Mouse (Mus musculus): ENCODE results near the gene Lrrc34. TPM values are rescaled to one million over a fixed set of nuclear protein-coding genes. Genes with fewer than 3 reads are reported as not detected.

The Lrrc34 gene
- total and polyA plus RNA-seq, 3 experiments, result not detected

DNA sequence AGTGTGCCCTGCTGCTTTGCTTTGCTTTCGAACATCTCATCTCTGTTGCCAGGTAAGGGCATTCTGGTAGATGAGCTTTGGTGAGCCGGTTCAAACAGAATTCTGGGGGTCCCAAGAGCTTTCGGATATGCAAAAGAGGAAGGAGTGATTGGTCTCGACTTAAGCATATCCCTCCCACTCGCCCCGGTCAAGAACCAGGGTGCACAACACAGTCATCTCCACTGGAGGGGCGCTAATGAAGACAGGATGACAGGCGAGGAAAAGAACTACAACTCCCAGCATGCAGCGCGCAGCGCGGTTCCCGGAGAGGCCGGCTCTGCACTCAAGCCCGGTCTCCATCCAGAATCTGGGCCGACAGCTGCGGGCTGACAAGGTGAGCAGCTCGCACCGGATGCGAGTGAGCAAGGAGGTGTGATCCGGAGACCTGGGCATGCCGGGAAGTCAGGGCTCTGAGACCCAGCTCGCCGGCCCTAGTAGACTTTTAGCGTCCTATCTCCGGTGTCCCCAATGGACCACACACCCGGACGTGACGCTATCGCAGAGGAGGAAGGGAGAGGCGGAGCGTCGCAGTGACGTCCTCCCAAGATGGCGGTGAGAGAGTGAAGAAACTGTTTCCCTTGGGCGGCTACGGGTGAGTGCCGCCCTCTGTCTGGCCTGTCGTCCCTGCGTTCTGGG lies 45.5 kb downstream of the Lrrc34 start, which contains the start of gene Mynn (continued):
- TF ChIP-seq E2F4 (IDR thresholded peaks at IDR 0.05; ENCODE audit: insufficient replicate concordance, low read depth, low read length) (peak; percentile 56; the same call in 1 of the 2 replicates), NRF1 (IDR thresholded peaks at IDR 0.05; ENCODE audit: low read depth, low read length) (0 out of 2 replicates have a peak, but pooled peaks have one; percentile 35), EP300 (IDR thresholded peaks at IDR 0.05; ENCODE audit: low read length) (no peak), USF2 (conservative IDR thresholded peaks at IDR 0.05; ENCODE audit: low read depth, low read length) (no peak), NELFE (IDR thresholded peaks at IDR 0.05; ENCODE audit: low read depth, low read length) (peak; percentile 69), RCOR1 (conservative IDR thresholded peaks at IDR 0.05; ENCODE audit: low read depth, low read length) (no peak), KAT2A (IDR thresholded peaks at IDR 0.05; ENCODE audit: insufficient replicate concordance, low read length) (peak; percentile 87; the same call in 1 of the 2 replicates), SMC3 (IDR thresholded peaks at IDR 0.05; ENCODE audit: low read depth, low read length) (no peak), MAZ (IDR thresholded peaks at IDR 0.05; ENCODE audit: low read depth, low read length) (no peak), MAX (IDR thresholded peaks at IDR 0.05; ENCODE audit: low read length) (no peak)

DNA sequence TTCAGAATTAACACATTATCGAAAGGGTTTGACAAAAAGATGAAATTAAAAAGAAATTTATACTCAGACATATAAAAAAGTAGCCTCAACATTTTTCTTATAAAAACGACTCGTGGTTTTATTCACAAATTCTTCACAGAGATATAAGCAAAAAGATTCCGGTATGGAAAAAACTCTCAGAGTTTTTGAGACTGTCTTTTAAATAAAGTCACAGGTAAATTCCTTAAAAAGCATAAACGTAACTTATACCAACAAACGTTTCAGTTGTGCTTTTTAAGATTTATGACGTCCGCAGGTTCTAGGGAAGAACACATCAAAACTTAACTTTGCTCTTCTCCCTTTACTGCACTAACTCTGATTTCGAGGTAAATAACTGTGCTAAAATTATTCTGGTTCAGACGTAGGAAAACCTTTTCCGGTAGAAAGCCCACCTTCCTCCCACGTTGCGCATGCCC lies 46.0 kb downstream of the Lrrc34 start:
- in situ Hi-C loops (cut with MboI; ENCODE audit: low pct_ligation_motif_present, low pct_unique_long_range_greater_than_20kb, low sequenced_read_pairs), result no loop called here
- H3K4me3 ChIP-seq (replicated peaks in 1 of 3; ENCODE audit: low read depth in 2 of 3, low read length in 2 of 3, poor library complexity in 1 of 3), result peak overlapping the region; percentile 62 to 94 (median 77)
- H3K27me3 ChIP-seq (replicated peaks), result no peaks in the 10 kb centered on the region
- H3K36me3 ChIP-seq (replicated peaks in 1 of 2; ENCODE audit: control insufficient read depth in 1 of 2, insufficient read depth in 1 of 2, low read length in 1 of 2), result peaks cover 9 to 19% of the 10 kb centered on the region in 2 experiments
- dilution Hi-C loops (cut with MboI; ENCODE audit: extremely low pct_ligation_motif_present, extremely low pct_unique_long_range_greater_than_20kb, low sequenced_read_pairs), result no loop called here
- no peak for DNase-seq (ENCODE audit: extremely low read depth)
- H3K79me2 ChIP-seq (replicated peaks; ENCODE audit: control insufficient read depth, extremely low read depth, insufficient read depth, poor library complexity, severe bottlenecking), result peaks cover 27% of the 10 kb centered on the region
- H3K9me3 ChIP-seq (replicated peaks; ENCODE audit: low read length), result no peaks in the 10 kb centered on the region
- H3K4me1 ChIP-seq (ENCODE audit: control insufficient read depth in 1 of 2, insufficient read depth in 2 of 2), result peaks cover 6 to 36% of the 10 kb centered on the region in 2 experiments
- H3K27ac ChIP-seq (ENCODE audit: insufficient read depth, low read depth), result peak overlapping the region; percentile 38; the same call in 1 of the 2 replicates
- H3K4me2 ChIP-seq (ENCODE audit: insufficient read depth, low read depth, poor library complexity, severe bottlenecking), result peak overlapping the region; percentile 61; the same call in 1 of the 2 replicates
- peak overlapping the region; percentile 40; the same call in 1 of the 2 replicates for H3K9ac ChIP-seq (ENCODE audit: insufficient read depth, low read depth)
- TF ChIP-seq EP300 (IDR thresholded peaks at IDR 0.05; ENCODE audit: low read length) (peak; percentile 54; the same call in 1 of the 2 replicates), CHD1 (IDR thresholded peaks at IDR 0.05; ENCODE audit: low read depth, low read length) (peak; percentile 87), RCOR1 (conservative IDR thresholded peaks at IDR 0.05; ENCODE audit: low read depth, low read length) (no peak), MAZ (IDR thresholded peaks at IDR 0.05; ENCODE audit: low read depth, low read length) (no peak), HCFC1 (IDR thresholded peaks at IDR 0.05; ENCODE audit: low read depth, low read length) (no peak), MAFK (IDR thresholded peaks at IDR 0.05; ENCODE audit: insufficient replicate concordance, low read length) (no peak), USF2 (conservative IDR thresholded peaks at IDR 0.05; ENCODE audit: low read depth, low read length) (no peak), ZC3H11A (IDR thresholded peaks at IDR 0.05; ENCODE audit: low read depth, low read length) (no peak), MAX (IDR thresholded peaks at IDR 0.05; ENCODE audit: low read length) (no peak), ETS1 (conservative IDR thresholded peaks at IDR 0.05; ENCODE audit: low read depth, low read length) (no peak), MXI1 (IDR thresholded peaks at IDR 0.05; ENCODE audit: low read depth, low read length) (peak; percentile 7; the same call in 1 of the 2 replicates), CTCF (conservative IDR thresholded peaks at IDR 0.05 in 1 of 2, IDR thresholded peaks at IDR 0.05 in 1 of 2; ENCODE audit: low read depth in 2 of 2, low read length in 2 of 2) (no peak), IRF4 (IDR thresholded peaks at IDR 0.05; ENCODE audit: low read depth, low read length) (no peak), MEF2A (IDR thresholded peaks at IDR 0.05; ENCODE audit: borderline replicate concordance, low read depth, low read length) (no peak; the same call in 1 of the 2 replicates), JUN (IDR thresholded peaks at IDR 0.05; ENCODE audit: insufficient read depth, low read depth, low read length) (no peak), USF1 (IDR thresholded peaks at IDR 0.05; ENCODE audit: low read depth, low read length) (no peak), BHLHE40 (IDR thresholded peaks at IDR 0.05; ENCODE audit: low read depth, low read length) (no peak), MYC (IDR thresholded peaks at IDR 0.05; ENCODE audit: low read depth, low read length) (no peak), POLR2A (IDR thresholded peaks at IDR 0.05; ENCODE audit: low read depth, low read length) (no peak), KAT2A (IDR thresholded peaks at IDR 0.05; ENCODE audit: insufficient replicate concordance, low read length) (no peak), ZMIZ1 (IDR thresholded peaks at IDR 0.05; ENCODE audit: low read depth, low read length) (no peak), POLR2AphosphoS2 (IDR thresholded peaks at IDR 0.05; ENCODE audit: low read depth, low read length) (no peak), ZNF384 (IDR thresholded peaks at IDR 0.05; ENCODE audit: low read depth, low read length) (no peak; the same call in 1 of the 2 replicates), SMC3 (IDR thresholded peaks at IDR 0.05; ENCODE audit: low read depth, low read length) (no peak), UBTF (IDR thresholded peaks at IDR 0.05; ENCODE audit: low read depth, low read length) (no peak), SIN3A (IDR thresholded peaks at IDR 0.05; ENCODE audit: low read length) (0 out of 2 replicates have a peak, but pooled peaks have one; percentile 17), PAX5 (IDR thresholded peaks at IDR 0.05; ENCODE audit: low read length) (no peak), CHD2 (IDR thresholded peaks at IDR 0.05; ENCODE audit: low read length) (no peak), JUND (conservative IDR thresholded peaks at IDR 0.05; ENCODE audit: low read depth, low read length) (no peak), ZKSCAN1 (IDR thresholded peaks at IDR 0.05; ENCODE audit: borderline replicate concordance, low read depth, low read length) (no peak), TCF12 (IDR thresholded peaks at IDR 0.05; ENCODE audit: low read depth, low read length) (no peak), ELF1 (IDR thresholded peaks at IDR 0.05; ENCODE audit: low read depth, low read length) (no peak), NELFE (IDR thresholded peaks at IDR 0.05; ENCODE audit: low read depth, low read length) (peak; percentile 22)
